Mouse (Mus musculus) spleen, adult 2 months (tissue): ENCODE results near the gene Hcn3. TPM values are rescaled to one million over a fixed set of nuclear protein-coding genes. Genes with fewer than 3 reads are reported as not detected.

Experiments used
- DNase-seq, 2 experiments: peaks; one replicate each; pipeline versions ENCODE4 v3.0.0 to v3.0.0-alpha.2; 2012 to 2021; ENCODE audit warnings: low spot score in 2 of 2, low read depth in 1 of 2
- H3K27ac ChIP-seq: fragments of 200-500 bp; 2 replicates; pipeline ENCODE4 v1.5.1; 2012; ENCODE audit warnings: low read length, inconsistent platforms; ENCODE audit not compliant: insufficient read depth
- H3K27me3 ChIP-seq: fragments of 200-500 bp; 2 replicates; pipeline ENCODE4 v1.6.1; 2012; ENCODE audit warnings: mild to moderate bottlenecking, moderate library complexity, low read length, inconsistent platforms; ENCODE audit not compliant: control insufficient read depth, insufficient read depth
- H3K36me3 ChIP-seq: fragments of 200-500 bp; 2 replicates; pipeline ENCODE4 v1.6.1; 2012; ENCODE audit warnings: mild to moderate bottlenecking, low read length, inconsistent platforms; ENCODE audit not compliant: control insufficient read depth, insufficient read depth
- H3K4me1 ChIP-seq: fragments of 200-500 bp; 2 replicates; pipeline ENCODE4 v1.6.1; 2011; ENCODE audit warnings: inconsistent platforms; ENCODE audit not compliant: control insufficient read depth, insufficient read depth, insufficient read length
- H3K4me3 ChIP-seq: fragments of 200-500 bp; 2 replicates; pipeline ENCODE4 v1.5.1; 2011; ENCODE audit warnings: mild to moderate bottlenecking, inconsistent platforms; ENCODE audit not compliant: insufficient read depth, insufficient read length; ENCODE audit errors: extremely low read depth
- CTCF ChIP-seq: fragments of 200-500 bp; IDR thresholded peaks from 2 replicates; pipeline ENCODE4 v1.5.1; 2011; ENCODE audit warnings: mild to moderate bottlenecking, inconsistent platforms; ENCODE audit not compliant: insufficient read depth, insufficient read length, insufficient replicate concordance; ENCODE audit errors: extremely low read depth
- POLR2A ChIP-seq: fragments of 200-500 bp; IDR thresholded peaks from 2 replicates; pipeline ENCODE4 v1.6.1; 2011; ENCODE audit warnings: low read depth, low read length, inconsistent platforms
- whole genome bisulfite sequencing: fragments of 180-500 bp; shearing (Covaris S2); methylation state at CpG from one replicate; pipeline ENCODE4 v1.1.7; 2018; 5-methylcytosine and 5-hydroxymethylcytosine counted together
- polyA plus RNA-seq: library from polyadenylated mRNA; depleted of rRNA; stranded (reverse); fragments of >200 nt; gene quantifications from 2 replicates; pipeline ENCODE4 v1.2.3, GENCODE M21; 2012

Hcn3 gene
- polyA plus RNA-seq, 1 experiment: 3.3 TPM

- DNase-seq: no peak
- WGBS: 19% methylated on average over 15 of the region's 15 CpGs
- Histone ChIP-seq H3K27ac (no peak overlapping the region), H3K27me3 (no peaks in the 10 kb centered on the region), H3K36me3 (no peaks in the 10 kb centered on the region), H3K4me1 (no peaks in the 10 kb centered on the region), H3K4me3 (no peak overlapping the region)
- TF ChIP-seq CTCF (no peak), POLR2A (no peak)
Observed at GRCm38 (mm10) chr3:89147979-89148311, 12.1 kb downstream of the Hcn3 start.

- DNase-seq: no peak
- no peak overlapping the region for H3K27ac ChIP-seq
- WGBS: 37% methylated on average over 26 of the region's 26 CpGs
- H3K36me3 ChIP-seq: no peaks in the 10 kb centered on the region
- no peaks in the 10 kb centered on the region for H3K27me3 ChIP-seq
- no peak overlapping the region for H3K4me3 ChIP-seq
- no peaks in the 10 kb centered on the region for H3K4me1 ChIP-seq
- no peak for TF ChIP-seq CTCF
- TF ChIP-seq POLR2A: no peak
Observed at GRCm38 (mm10) chr3:89147101-89147978, 12.7 kb downstream of the Hcn3 start.

- no peak overlapping the region for H3K27ac ChIP-seq
- no peaks in the 10 kb centered on the region for H3K36me3 ChIP-seq
- no peak overlapping the region for H3K4me3 ChIP-seq
- H3K4me1 ChIP-seq: no peaks in the 10 kb centered on the region
- H3K27me3 ChIP-seq: no peaks in the 10 kb centered on the region
- DNase-seq: no peak
- WGBS: 80% methylated on average over 8 of the region's 8 CpGs
- TF ChIP-seq CTCF (no peak), POLR2A (no peak)
Observed at GRCm38 (mm10) chr3:89145566-89145965, 14.4 kb downstream of the Hcn3 start.

GRCm38 (mm10) chr3:89144821-89145220 lies 15.2 kb downstream of the Hcn3 start:
- no peak for DNase-seq
- Histone ChIP-seq H3K36me3 (no peaks in the 10 kb centered on the region), H3K27me3 (no peaks in the 10 kb centered on the region), H3K4me3 (no peak overlapping the region), H3K27ac (no peak overlapping the region), H3K4me1 (no peaks in the 10 kb centered on the region)
- 69% methylated on average over 10 of the region's 10 CpGs for WGBS
- TF ChIP-seq CTCF: no peak
- no peak for TF ChIP-seq POLR2A

- Histone ChIP-seq H3K36me3 (no peaks in the 10 kb centered on the region), H3K4me1 (no peaks in the 10 kb centered on the region), H3K27me3 (no peaks in the 10 kb centered on the region), H3K27ac (no peak overlapping the region), H3K4me3 (no peak overlapping the region)
- DNase-seq: no peak
- TF ChIP-seq CTCF (no peak), POLR2A (no peak)
- WGBS: 45% methylated on average over 9 of the region's 9 CpGs
Observed at GRCm38 (mm10) chr3:89136365-89136764, 23.6 kb downstream of the Hcn3 start.

GRCm38 (mm10) chr3:89135958-89136357 lies 24.0 kb downstream of the Hcn3 start, which contains the start of gene Pklr:
Gene Pklr (plus strand): TSS chr3:89136142.
- H3K36me3 ChIP-seq: no peaks in the 10 kb centered on the region
- WGBS: 57% methylated on average over 3 of the region's 3 CpGs
- TF ChIP-seq CTCF (no peak), POLR2A (no peak)
- no peak within 1 kb of the TSS for H3K4me3 ChIP-seq
- no peak for DNase-seq
- H3K4me1 ChIP-seq: no peaks in the 10 kb centered on the region
- no peaks in the 10 kb centered on the region for H3K27me3 ChIP-seq
- H3K27ac ChIP-seq: no peak within 1 kb of the TSS

GRCm38 (mm10) chr3:89133752-89134151 lies 26.2 kb downstream of the Hcn3 start:
- no peak overlapping the region for H3K27ac ChIP-seq
- H3K36me3 ChIP-seq: no peaks in the 10 kb centered on the region
- no peak overlapping the region for H3K4me3 ChIP-seq
- WGBS: 65% methylated on average over 1 of the region's 1 CpGs
- DNase-seq: no peak
- H3K27me3 ChIP-seq: no peaks in the 10 kb centered on the region
- no peaks in the 10 kb centered on the region for H3K4me1 ChIP-seq
- TF ChIP-seq CTCF (no peak), POLR2A (no peak)
